Mouse (Mus musculus) effector memory CD4-positive, alpha-beta T cell, adult 5 months (primary cell): ENCODE results near the gene Vmn1r75. TPM values are rescaled to one million over a fixed set of nuclear protein-coding genes. Genes with fewer than 3 reads are reported as not detected.

Experiments used
- polyA plus RNA-seq: library from polyadenylated mRNA; unstranded; fragments of 100-300 nt; shearing (Covaris generic); gene quantifications from one replicate; pipeline ENCODE4 v1.2.1, GENCODE M21; 2017

The Vmn1r75 gene
- not detected for polyA plus RNA-seq

DNA sequence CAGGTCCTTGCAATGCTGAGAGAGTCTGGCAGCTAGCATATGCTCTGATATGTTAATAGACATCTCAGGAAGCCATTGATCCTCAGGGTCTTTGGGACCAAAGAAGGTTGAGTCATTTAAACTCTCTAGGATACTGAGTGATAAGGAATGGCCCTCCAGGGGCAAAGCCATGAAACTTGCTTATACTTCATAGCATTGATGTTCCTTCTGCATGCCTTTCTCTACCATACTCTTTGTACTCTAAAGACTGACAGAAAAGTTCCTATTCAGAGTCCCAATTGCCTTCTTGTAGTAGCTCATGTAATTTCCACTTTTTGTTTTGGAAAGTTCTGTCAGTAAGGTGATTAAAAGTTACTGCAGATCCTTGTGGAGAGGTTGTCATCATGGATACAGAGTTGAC is at the start of gene Vmn1r75:
Vmn1r75 (plus strand) TSS at position 301 of the 400 bp plus-strand sequence.

DNA sequence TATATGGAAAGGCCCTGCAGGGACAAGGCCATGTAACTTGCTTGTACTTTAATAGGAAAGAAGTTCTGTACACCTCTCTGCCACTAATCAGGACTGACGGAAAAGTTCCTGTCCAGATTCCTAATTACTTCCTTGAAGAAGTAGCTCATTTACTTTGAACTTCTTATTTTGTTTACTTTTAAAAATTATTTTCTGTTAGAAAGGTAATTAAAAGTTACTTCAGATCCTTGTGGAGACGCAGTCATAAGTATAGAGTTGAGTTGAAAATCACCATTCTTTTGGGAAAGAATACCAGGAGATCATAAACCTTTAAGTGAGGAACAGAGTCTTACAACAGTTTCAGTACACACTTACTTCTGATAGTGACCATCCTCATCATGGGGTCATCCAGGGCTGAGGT is 40.8 kb upstream of the Vmn1r75 start, which contains the start of gene Vmn1r74:
Vmn1r74 (plus strand) TSS at position 301 of the 400 bp plus-strand sequence.

Other genes starting within 250 kb of the Vmn1r75 start
- gene Vmn1r72, start 194.5 kb upstream of the Vmn1r75 start, polyA plus RNA-seq: not detected
- 0.27 TPM for gene Vmn1r73, start 144.4 kb upstream of the Vmn1r75 start, polyA plus RNA-seq
- gene Vmn1r74, start 40.6 kb upstream of the Vmn1r75 start, polyA plus RNA-seq: not detected
- 0.12 TPM for gene Vmn1r76, start 63.6 kb downstream of the Vmn1r75 start, polyA plus RNA-seq
- gene Vmn1r77, start 162.1 kb downstream of the Vmn1r75 start, polyA plus RNA-seq: 0.06 TPM